Mouse (Mus musculus) midbrain, embryonic 13.5 days (tissue): ENCODE measurements around the gene Atp5f1. TPM values are rescaled to one million over a fixed set of nuclear protein-coding genes. Genes with fewer than 3 reads are reported as not detected.

Experiments used
- ATAC-seq: fragments of 200-750 bp; cut with Nextera tagmentation; 2 replicates; pipeline ENCODE4 v1.8.0; 2017; ENCODE audit warnings: mild to moderate bottlenecking, moderate TSS enrichment, moderate library complexity
- H3K27ac ChIP-seq: fragments of 300-500 bp; sonication (generic); 2 replicates; pipeline ENCODE4 v1.5.1; 2015; ENCODE audit warnings: inconsistent platforms, mild to moderate bottlenecking, moderate library complexity
- H3K27me3 ChIP-seq: fragments of 300-500 bp; sonication (generic); 2 replicates; pipeline ENCODE4 v1.6.1; 2015; ENCODE audit warnings: mild to moderate bottlenecking, inconsistent platforms
- H3K36me3 ChIP-seq: fragments of 300-500 bp; sonication (generic); 2 replicates; pipeline ENCODE4 v1.6.1; 2015; ENCODE audit warnings: mild to moderate bottlenecking, inconsistent platforms
- H3K4me1 ChIP-seq: fragments of 300-500 bp; sonication (generic); replicated peaks from 2 replicates; pipeline ENCODE4 v1.6.1; 2015; ENCODE audit warnings: inconsistent platforms
- H3K4me2 ChIP-seq: fragments of 300-500 bp; sonication (generic); replicated peaks from 2 replicates; pipeline ENCODE4 v1.6.1; 2015; ENCODE audit warnings: moderate library complexity, mild to moderate bottlenecking, inconsistent platforms
- H3K4me3 ChIP-seq: fragments of 300-500 bp; sonication (generic); replicated peaks from 2 replicates; pipeline ENCODE4 v1.5.1; 2015; ENCODE audit warnings: mild to moderate bottlenecking, inconsistent platforms
- H3K9ac ChIP-seq: fragments of 300-500 bp; sonication (generic); replicated peaks from 2 replicates; pipeline ENCODE4 v1.6.1; 2015; ENCODE audit warnings: mild to moderate bottlenecking, inconsistent platforms
- H3K9me3 ChIP-seq: fragments of 300-500 bp; sonication (generic); 2 replicates; pipeline ENCODE4 v1.6.1; 2016; ENCODE audit warnings: mild to moderate bottlenecking, inconsistent platforms
- WGBS: fragments of 180-500 bp; shearing (Covaris S2); methylation state at CpG from one replicate; pipeline ENCODE4 v1.1.7; 2015; 5-methylcytosine and 5-hydroxymethylcytosine counted together
- polyA plus RNA-seq: library from polyadenylated mRNA; unstranded; fragments of >200 nt; fragmentation: Nextera tagmentation; extraction: Ambion mirVana; gene quantifications from 2 replicates; pipeline ENCODE4 v1.2.1, GENCODE M21; 2015

The Atp5f1 gene
- polyA plus RNA-seq, 1 experiment from 2014 or later = 541 TPM

DNA sequence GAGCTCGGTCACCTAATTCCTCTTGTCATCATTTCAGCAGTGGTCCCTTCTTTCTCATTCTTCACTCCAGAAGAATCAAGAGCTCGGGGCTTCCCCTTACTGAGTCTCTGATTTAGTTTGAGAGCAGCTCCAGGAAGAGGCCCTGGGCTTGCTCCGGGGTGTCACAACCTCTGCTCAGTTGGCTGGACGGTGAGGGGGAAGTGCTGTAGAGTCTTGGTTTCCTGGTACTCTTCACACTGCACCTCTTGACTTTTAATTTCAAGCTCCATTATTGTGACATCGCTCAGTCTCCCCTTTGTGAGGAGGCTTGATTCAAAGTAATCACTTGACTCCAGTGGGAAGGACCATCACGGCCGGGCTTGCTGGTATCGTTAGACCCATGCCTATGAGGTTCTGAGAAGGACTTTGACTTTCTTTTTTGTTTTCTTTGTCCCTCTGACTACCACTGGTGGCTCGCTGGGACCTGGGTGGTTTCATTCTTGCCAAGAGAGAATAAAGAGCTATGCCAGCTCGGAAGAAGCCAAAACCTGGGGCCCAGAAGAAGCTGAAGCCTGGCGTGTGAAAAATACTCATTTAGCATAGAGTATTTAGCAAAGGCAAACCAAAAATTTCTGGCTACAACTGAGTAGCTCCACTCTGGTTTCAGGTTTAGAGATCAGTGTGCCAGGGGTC lies 49.2 kb downstream of the Atp5f1 start:
- Histone ChIP-seq H3K4me1 (no peaks in the 10 kb centered on the region), H3K4me2 (no peak overlapping the region), H3K9me3 (no peaks in the 10 kb centered on the region), H3K27ac (no peak overlapping the region), H3K36me3 (no peaks in the 10 kb centered on the region), H3K4me3 (no peak overlapping the region), H3K9ac (no peak overlapping the region), H3K27me3 (no peaks in the 10 kb centered on the region)
- no peak for ATAC-seq
- WGBS = 86% methylated on average over 11 of the region's 11 CpGs

DNA sequence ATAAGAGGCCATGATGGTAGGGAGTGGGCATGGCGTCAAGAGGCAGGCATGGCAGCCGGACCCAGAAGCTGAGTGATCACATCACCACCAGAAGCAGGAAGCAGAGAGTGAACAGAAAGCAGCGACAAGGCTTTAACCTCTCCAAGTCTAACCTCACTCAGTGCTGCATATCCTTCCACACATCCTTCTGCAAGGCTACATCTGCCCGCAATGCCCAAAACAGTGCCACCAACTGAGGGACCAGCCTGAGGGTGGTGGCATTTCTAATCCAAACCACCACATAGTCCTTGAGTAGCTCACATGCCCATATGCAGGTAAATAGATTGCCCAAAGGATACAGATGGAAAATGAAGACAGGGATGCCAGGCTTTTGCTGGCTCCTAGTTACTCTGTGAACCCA lies 50.9 kb downstream of the Atp5f1 start:
- Histone ChIP-seq H3K9me3 (no peaks in the 10 kb centered on the region), H3K4me3 (no peak overlapping the region), H3K27me3 (no peaks in the 10 kb centered on the region), H3K27ac (no peak overlapping the region), H3K4me1 (no peaks in the 10 kb centered on the region), H3K9ac (no peak overlapping the region), H3K36me3 (no peaks in the 10 kb centered on the region), H3K4me2 (no peak overlapping the region)
- whole genome bisulfite sequencing = 93% methylated on average over 4 of the region's 4 CpGs
- no peak for ATAC-seq

DNA sequence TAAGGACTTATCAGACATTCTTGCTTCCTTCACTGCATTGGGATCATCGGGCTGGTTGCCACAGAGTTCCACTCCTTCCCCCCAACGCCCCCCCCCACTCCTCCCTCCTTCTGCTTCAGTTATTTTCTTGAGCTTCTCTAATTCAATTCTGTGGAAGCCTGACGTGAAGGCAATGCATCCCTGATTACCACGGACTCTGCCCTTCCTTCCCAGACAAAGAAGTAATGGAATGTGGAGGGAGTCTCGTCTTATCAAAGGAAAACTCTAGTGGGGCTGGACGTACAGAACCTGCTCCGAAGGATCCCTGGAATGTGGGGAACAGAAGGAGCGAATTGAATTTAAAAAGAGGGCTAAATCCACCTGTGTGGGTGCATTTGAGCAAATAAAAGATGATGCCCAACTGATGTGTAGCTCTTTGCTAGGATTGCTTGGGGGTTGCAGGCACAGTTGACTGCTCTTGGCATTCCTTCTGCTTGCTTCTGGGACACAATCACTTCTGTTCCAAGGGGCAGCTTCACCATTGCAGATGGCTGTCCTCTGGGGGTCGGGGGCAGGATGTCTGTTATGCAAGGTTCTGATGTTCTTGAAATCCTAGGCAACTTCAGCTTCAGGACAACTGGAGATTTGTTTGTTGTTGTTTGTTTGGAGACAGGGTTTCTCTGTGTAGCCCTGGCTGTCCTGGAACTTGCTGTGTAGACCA lies 51.8 kb downstream of the Atp5f1 start:
- Histone ChIP-seq H3K4me3 (no peak overlapping the region), H3K4me2 (no peak overlapping the region), H3K9ac (no peak overlapping the region), H3K4me1 (no peaks in the 10 kb centered on the region), H3K36me3 (no peaks in the 10 kb centered on the region), H3K9me3 (no peaks in the 10 kb centered on the region), H3K27me3 (no peaks in the 10 kb centered on the region), H3K27ac (no peak overlapping the region)
- WGBS = 41% methylated on average over 9 of the region's 9 CpGs
- no peak for ATAC-seq

DNA sequence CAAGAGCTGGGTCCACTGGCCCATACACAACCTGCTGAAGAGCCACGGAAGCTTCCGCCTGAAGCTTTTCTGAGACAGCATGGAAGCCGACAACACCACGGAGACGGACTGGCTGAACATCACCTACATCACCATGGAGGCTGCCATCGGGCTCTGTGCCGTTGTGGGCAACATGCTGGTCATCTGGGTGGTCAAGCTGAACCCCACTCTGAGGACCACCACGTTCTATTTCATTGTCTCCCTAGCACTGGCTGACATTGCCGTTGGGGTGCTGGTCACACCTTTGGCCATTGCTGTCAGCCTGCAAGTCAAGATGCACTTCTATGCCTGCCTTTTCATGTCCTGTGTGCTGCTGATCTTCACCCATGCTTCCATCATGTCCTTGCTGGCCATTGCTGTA lies 55.2 kb downstream of the Atp5f1 start:
- H3K36me3 ChIP-seq = no peaks in the 10 kb centered on the region
- H3K27me3 ChIP-seq = no peaks in the 10 kb centered on the region
- no peak overlapping the region for H3K4me3 ChIP-seq
- H3K9ac ChIP-seq = no peak overlapping the region
- no peak overlapping the region for H3K27ac ChIP-seq
- H3K4me1 ChIP-seq = no peaks in the 10 kb centered on the region
- no peaks in the 10 kb centered on the region for H3K9me3 ChIP-seq
- H3K4me2 ChIP-seq = no peak overlapping the region
- no peak for ATAC-seq
- WGBS = 93% methylated on average over 9 of the region's 9 CpGs

DNA sequence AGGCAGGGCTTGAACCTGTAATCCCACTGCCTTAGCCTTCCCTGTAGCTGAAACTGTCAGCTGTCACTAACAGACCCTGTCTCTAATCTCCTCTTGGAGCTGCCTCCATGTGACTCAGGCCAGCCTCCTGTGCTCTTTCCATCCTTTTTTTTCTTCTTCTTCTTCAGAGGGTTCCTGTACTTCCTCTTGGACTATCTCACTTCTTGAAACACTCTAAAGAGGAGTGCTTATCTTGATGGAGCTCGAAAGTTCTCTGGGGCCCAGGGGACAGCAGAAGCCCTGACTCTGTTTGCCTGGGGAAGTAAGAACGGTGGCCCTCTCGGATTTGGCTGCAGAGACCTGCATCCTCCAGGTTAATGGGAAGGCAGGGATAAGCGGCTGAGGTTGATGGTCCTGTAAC lies 55.7 kb downstream of the Atp5f1 start:
- 82% methylated on average over 4 of the region's 4 CpGs for WGBS
- Histone ChIP-seq H3K36me3 (no peaks in the 10 kb centered on the region), H3K4me1 (no peaks in the 10 kb centered on the region), H3K27ac (no peak overlapping the region), H3K9ac (no peak overlapping the region), H3K4me3 (no peak overlapping the region), H3K9me3 (no peaks in the 10 kb centered on the region), H3K27me3 (no peaks in the 10 kb centered on the region), H3K4me2 (no peak overlapping the region)
- no peak for ATAC-seq

DNA sequence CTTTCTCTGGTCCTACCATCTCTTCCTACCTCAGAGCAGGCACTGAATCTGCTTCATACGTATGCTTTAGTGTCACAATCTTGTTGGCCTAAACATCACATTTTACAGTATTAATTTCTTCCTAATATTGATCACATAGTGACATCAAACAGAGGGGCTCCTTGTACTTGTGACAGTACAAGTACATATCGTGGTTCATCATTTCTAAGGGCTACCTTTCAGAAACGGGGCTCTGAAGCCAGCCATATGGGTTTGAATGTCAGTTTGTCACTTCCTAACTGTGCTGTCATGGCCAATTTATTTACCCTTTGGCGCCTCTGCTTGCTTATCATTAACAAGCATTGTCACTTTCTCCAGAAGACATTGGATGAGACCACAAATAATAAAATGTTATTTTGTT lies 58.4 kb downstream of the Atp5f1 start:
- 81% methylated on average over 4 of the region's 4 CpGs for WGBS
- no peaks in the 10 kb centered on the region for H3K4me1 ChIP-seq
- H3K27ac ChIP-seq = no peak overlapping the region
- H3K36me3 ChIP-seq = no peaks in the 10 kb centered on the region
- no peak for ATAC-seq
- no peaks in the 10 kb centered on the region for H3K27me3 ChIP-seq
- no peaks in the 10 kb centered on the region for H3K9me3 ChIP-seq
- H3K4me3 ChIP-seq = no peak overlapping the region
- no peak overlapping the region for H3K9ac ChIP-seq
- no peak overlapping the region for H3K4me2 ChIP-seq

DNA sequence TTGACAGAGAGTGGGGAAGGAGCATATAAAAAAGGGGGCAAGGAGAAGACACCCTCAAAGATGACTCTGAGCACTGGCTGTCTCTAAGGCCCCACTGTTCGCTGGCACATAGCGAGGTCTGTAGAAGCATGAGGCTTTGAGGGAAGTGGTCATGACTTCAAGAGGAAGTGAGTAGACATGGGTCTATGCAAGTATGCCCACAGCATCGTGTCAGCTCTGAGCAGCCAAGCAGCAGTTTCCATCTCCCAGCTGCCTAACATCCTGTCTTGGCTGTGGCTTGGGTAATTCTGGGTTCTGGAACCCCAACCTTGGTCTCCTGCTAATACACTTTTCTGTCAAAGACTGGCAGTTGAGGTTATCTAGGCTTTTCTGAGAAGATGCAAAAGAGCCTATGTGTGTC lies 59.2 kb downstream of the Atp5f1 start:
- H3K9me3 ChIP-seq = no peaks in the 10 kb centered on the region
- no peaks in the 10 kb centered on the region for H3K4me1 ChIP-seq
- H3K27ac ChIP-seq = no peak overlapping the region
- no peak for ATAC-seq
- no peak overlapping the region for H3K4me2 ChIP-seq
- no peaks in the 10 kb centered on the region for H3K27me3 ChIP-seq
- 90% methylated on average over 3 of the region's 3 CpGs for WGBS
- no peak overlapping the region for H3K4me3 ChIP-seq
- H3K9ac ChIP-seq = no peak overlapping the region
- no peaks in the 10 kb centered on the region for H3K36me3 ChIP-seq

DNA sequence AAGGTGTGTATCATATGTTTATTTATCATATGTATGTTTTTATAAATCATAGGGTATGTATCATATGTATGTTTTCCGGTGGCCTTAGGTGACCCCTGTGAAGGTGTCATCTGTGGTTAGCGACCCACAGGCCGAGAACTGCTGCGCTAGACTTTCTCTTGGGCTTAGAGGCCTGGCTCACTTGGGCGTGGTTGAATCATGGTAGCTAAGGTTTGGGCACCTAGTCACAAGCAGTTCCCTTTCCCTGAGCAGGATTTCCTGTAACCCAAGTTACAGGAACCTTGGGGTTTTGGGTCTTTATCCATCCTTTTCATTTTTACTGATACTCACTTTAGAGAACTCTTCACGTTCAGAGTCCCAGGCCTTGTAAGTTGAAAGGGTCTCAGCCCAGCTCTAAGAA lies 59.6 kb downstream of the Atp5f1 start:
- no peaks in the 10 kb centered on the region for H3K27me3 ChIP-seq
- no peak for ATAC-seq
- H3K9ac ChIP-seq = no peak overlapping the region
- no peaks in the 10 kb centered on the region for H3K9me3 ChIP-seq
- no peak overlapping the region for H3K4me2 ChIP-seq
- 86% methylated on average over 6 of the region's 6 CpGs for WGBS
- no peaks in the 10 kb centered on the region for H3K4me1 ChIP-seq
- H3K4me3 ChIP-seq = no peak overlapping the region
- H3K36me3 ChIP-seq = no peaks in the 10 kb centered on the region
- no peak overlapping the region for H3K27ac ChIP-seq

DNA sequence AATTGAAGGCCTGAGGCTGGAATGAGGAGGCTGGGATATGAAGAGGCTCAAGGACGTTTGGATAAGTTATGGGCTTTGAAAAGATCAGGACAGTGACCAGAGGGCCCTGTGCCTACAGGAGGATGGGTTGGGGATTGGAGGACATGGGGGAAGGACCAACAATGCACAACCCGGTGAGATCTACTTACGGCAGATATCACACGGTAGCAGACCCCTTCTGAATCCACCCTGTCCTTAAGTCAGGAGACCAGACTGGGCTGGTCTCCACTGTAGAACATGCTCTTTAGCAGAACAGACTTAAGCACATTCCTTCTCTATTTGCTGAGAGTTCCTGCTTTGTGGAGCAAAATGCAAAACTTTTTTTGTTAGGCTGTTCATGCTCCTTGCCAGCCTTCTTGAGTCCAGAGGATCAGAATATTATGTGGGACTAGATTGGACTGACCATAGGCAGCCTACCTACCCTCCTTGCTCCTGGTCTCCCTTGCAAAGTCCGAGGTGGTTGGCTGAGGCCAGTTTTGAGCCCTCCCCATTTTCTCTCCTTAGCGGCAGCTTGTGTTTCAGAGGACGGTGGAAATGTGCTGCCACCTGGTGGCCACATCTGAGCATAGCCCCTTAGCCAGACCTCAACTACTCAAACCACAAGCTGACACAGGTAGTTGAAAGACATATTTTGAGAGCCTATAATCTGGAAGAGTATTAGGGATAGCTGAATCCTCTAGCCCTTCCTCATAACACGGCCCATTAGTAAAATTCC lies 60.3 kb downstream of the Atp5f1 start:
- Histone ChIP-seq H3K9ac (no peak overlapping the region), H3K27me3 (no peaks in the 10 kb centered on the region), H3K36me3 (no peaks in the 10 kb centered on the region), H3K4me2 (no peak overlapping the region), H3K27ac (no peak overlapping the region), H3K4me3 (no peak overlapping the region), H3K9me3 (no peaks in the 10 kb centered on the region), H3K4me1 (no peaks in the 10 kb centered on the region)
- peak; percentile 86 for ATAC-seq
- 42% methylated on average over 8 of the region's 8 CpGs for WGBS

DNA sequence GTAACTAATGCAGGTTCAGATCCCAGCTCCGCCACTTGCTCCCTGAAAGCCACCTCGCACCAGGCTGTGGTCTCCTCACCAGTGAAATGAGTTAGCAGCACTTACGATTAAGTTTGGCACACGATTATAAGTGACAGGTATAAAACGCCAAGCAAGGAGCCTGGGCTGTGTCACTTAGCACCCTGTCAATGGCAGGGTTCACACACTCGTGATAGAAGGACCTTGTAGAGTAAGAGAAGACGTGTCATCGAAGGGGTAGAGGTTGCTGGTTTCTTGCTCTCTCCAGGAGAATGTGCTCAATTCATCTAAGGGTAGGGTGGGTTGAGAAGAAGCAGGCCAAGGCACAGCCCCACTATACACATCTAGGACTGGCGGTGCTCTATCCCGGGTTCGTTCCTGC lies 61.0 kb downstream of the Atp5f1 start:
- WGBS = 95% methylated on average over 11 of the region's 11 CpGs

DNA sequence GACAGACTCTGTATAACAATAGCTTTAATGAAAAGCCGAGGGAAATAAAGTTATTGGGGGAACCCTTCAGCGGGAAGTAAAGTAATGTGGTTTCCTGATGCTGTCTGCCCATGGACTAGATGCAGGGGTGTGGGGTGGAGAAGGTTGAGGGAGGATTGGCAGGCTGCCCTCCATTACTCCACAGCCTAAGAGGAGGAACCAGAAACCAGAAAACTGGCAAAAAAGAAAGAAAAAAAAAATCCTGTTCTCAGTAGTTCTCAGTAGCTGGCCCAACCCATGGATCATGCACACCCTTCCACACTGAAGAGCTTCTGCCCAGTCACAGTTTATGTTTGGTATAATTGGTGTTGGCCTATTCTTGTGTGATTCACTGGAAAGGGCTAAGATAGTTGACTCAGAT lies 61.6 kb downstream of the Atp5f1 start:
- Histone ChIP-seq H3K4me3 (no peak overlapping the region), H3K27ac (no peak overlapping the region), H3K9ac (no peak overlapping the region)

More for the DNA sequence above, 61.0 kb downstream of the Atp5f1 start:
- no peak overlapping the region for H3K27ac ChIP-seq
- no peak overlapping the region for H3K4me3 ChIP-seq
- no peaks in the 10 kb centered on the region for H3K4me1 ChIP-seq
- no peak overlapping the region for H3K9ac ChIP-seq
- H3K36me3 ChIP-seq = no peaks in the 10 kb centered on the region
- H3K4me2 ChIP-seq = no peak overlapping the region
- no peak for ATAC-seq
- H3K9me3 ChIP-seq = no peaks in the 10 kb centered on the region
- H3K27me3 ChIP-seq = no peaks in the 10 kb centered on the region

DNA sequence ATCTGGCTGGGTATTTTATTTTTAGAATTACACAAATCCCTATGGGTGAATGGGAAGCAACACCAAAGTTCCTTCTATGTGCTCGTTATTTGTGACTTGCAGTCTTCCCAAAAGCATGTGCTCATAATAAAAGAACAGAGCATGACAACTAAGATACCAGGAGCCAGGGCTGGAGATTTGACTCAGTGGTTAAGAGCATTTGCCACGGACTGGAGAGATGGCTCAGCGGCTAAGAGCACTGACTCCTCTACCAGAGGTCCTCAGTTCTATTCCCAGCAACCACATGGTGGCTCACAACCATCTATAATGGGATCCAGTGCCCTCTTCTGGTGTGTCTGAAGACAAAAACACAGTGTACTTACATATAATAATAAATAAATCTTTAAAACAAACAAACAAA lies 63.1 kb downstream of the Atp5f1 start:
- 83% methylated on average over 3 of the region's 3 CpGs for WGBS
- no peak overlapping the region for H3K4me3 ChIP-seq
- no peak overlapping the region for H3K4me2 ChIP-seq
- H3K9me3 ChIP-seq = no peaks in the 10 kb centered on the region
- ATAC-seq = no peak
- no peaks in the 10 kb centered on the region for H3K36me3 ChIP-seq
- H3K4me1 ChIP-seq = no peaks in the 10 kb centered on the region
- no peaks in the 10 kb centered on the region for H3K27me3 ChIP-seq
- no peak overlapping the region for H3K27ac ChIP-seq
- H3K9ac ChIP-seq = no peak overlapping the region

More for the DNA sequence above, 61.6 kb downstream of the Atp5f1 start:
- ATAC-seq = no peak
- Histone ChIP-seq H3K4me2 (no peak overlapping the region), H3K27me3 (no peaks in the 10 kb centered on the region), H3K9me3 (no peaks in the 10 kb centered on the region), H3K36me3 (no peaks in the 10 kb centered on the region), H3K4me1 (no peaks in the 10 kb centered on the region)
- 99% methylated on average over 2 of the region's 2 CpGs for WGBS
